Mouse (Mus musculus) olfactory bulb, adult 2 months (tissue): ENCODE measurements around the gene Endov.

Source experiments
- CTCF ChIP-seq: fragments of 200-500 bp; IDR thresholded peaks from 2 replicates; pipeline ENCODE4 v1.5.1; 2012; ENCODE audit warnings: low read depth, mild to moderate bottlenecking, low read length, moderate library complexity; ENCODE audit not compliant: insufficient read depth
- POLR2A ChIP-seq: fragments of 200-500 bp; IDR thresholded peaks from 2 replicates; pipeline ENCODE4 v1.6.1; 2012; ENCODE audit warnings: mild to moderate bottlenecking, low read depth, low read length, moderate library complexity; ENCODE audit not compliant: insufficient read depth

GRCm38 (mm10) chr11:119522779-119523178 lies 31.6 kb downstream of the Endov start:
- no peak for TF ChIP-seq POLR2A
- TF ChIP-seq CTCF = no peak
